Mouse (Mus musculus) lung, postnatal 0 days (tissue): Measurements from ENCODE around the gene Rora. TPM values are rescaled to one million over a fixed set of nuclear protein-coding genes. Genes with fewer than 3 reads are reported as not detected.
A peak's percentile ranks its signal among the peaks of the same experiment; 100 is the strongest.

ENCODE experiments used
- ATAC-seq: fragments of 200-750 bp; cut with Nextera tagmentation; 2 replicates; pipeline ENCODE4 v1.8.0; 2017; ENCODE audit warnings: moderate library complexity
- DNase-seq: peaks from one replicate; pipeline ENCODE4 v3.0.0-alpha.2; 2016; ENCODE audit warnings: low spot score
- H3K27ac ChIP-seq: fragments of 300-500 bp; sonication (generic); 2 replicates; pipeline ENCODE4 v1.5.1; 2014; ENCODE audit warnings: antibody characterized with exemption, mild to moderate bottlenecking, low read length, mixed read lengths
- H3K27me3 ChIP-seq: fragments of 300-500 bp; sonication (generic); replicated peaks from 2 replicates; pipeline ENCODE4 v1.6.1; 2014; ENCODE audit warnings: low read length, mixed read lengths; ENCODE audit not compliant: insufficient read depth
- H3K36me3 ChIP-seq: fragments of 300-500 bp; sonication (generic); 2 replicates; pipeline ENCODE4 v1.6.1; 2014; ENCODE audit warnings: low read length, mixed read lengths; ENCODE audit not compliant: insufficient read depth
- H3K4me1 ChIP-seq: fragments of 300-500 bp; sonication (generic); 2 replicates; pipeline ENCODE4 v1.6.1; 2014; ENCODE audit warnings: antibody characterized with exemption, low read depth, low read length, mixed read lengths; ENCODE audit not compliant: insufficient read depth
- H3K4me2 ChIP-seq: fragments of 300-500 bp; sonication (generic); replicated peaks from 2 replicates; pipeline ENCODE4 v1.6.1; 2014; ENCODE audit warnings: low read depth, mild to moderate bottlenecking, low read length, moderate library complexity, mixed read lengths
- H3K4me3 ChIP-seq: fragments of 300-500 bp; sonication (generic); 2 replicates; pipeline ENCODE4 v1.5.1; 2014; ENCODE audit warnings: low read depth, low read length
- H3K9ac ChIP-seq: fragments of 300-500 bp; sonication (generic); replicated peaks from 2 replicates; pipeline ENCODE4 v1.6.1; 2014; ENCODE audit warnings: low read depth, mild to moderate bottlenecking
- H3K9me3 ChIP-seq: fragments of 300-500 bp; sonication (generic); 2 replicates; pipeline ENCODE4 v1.6.1; 2016; ENCODE audit warnings: low read length, mixed read lengths
- CTCF ChIP-seq: IDR thresholded peaks from 2 replicates; pipeline ENCODE4 v1.5.1; 2016; ENCODE audit warnings: antibody characterized with exemption, mild to moderate bottlenecking
- EP300 ChIP-seq: IDR thresholded peaks from 2 replicates; pipeline ENCODE4 v1.6.1; 2016; ENCODE audit warnings: antibody characterized with exemption, mild to moderate bottlenecking, control low read depth
- WGBS: fragments of 180-500 bp; shearing (Covaris S2); extraction: QIAGEN DNeasy Blood & Tissue Kit; methylation state at CpG from one replicate; pipeline ENCODE4 v1.1.7; 2014; 5-methylcytosine and 5-hydroxymethylcytosine counted together
- polyA plus RNA-seq: library from polyadenylated mRNA; unstranded; fragments of >200 nt; fragmentation: Nextera tagmentation; extraction: Ambion mirVana; gene quantifications from 2 replicates; pipeline ENCODE4 v1.2.1, GENCODE M21; 2015

Rora gene
- polyA plus RNA-seq, 1 experiment from 2014 or later: 18.8 TPM

GRCm38 (mm10) chr9:69340421-69340820, 686.8 kb downstream of the Rora start:
- Histone ChIP-seq H3K4me1 (no peaks in the 10 kb centered on the region; the same call in 1 of the 2 replicates), H3K27me3 (no peaks in the 10 kb centered on the region), H3K4me2 (no peak overlapping the region), H3K27ac (no peak overlapping the region), H3K36me3 (no peaks in the 10 kb centered on the region), H3K9ac (no peak overlapping the region), H3K9me3 (no peaks in the 10 kb centered on the region), H3K4me3 (no peak overlapping the region)
- 92% methylated on average over 7 of the region's 7 CpGs for WGBS
- TF ChIP-seq CTCF: no peak
- TF ChIP-seq EP300: no peak
- ATAC-seq: no peak
- no peak for DNase-seq

- Histone ChIP-seq H3K4me1 (no peaks in the 10 kb centered on the region; the same call in 1 of the 2 replicates), H3K4me3 (no peak overlapping the region), H3K27ac (no peak overlapping the region), H3K9ac (no peak overlapping the region), H3K36me3 (no peaks in the 10 kb centered on the region), H3K9me3 (no peaks in the 10 kb centered on the region), H3K4me2 (no peak overlapping the region), H3K27me3 (no peaks in the 10 kb centered on the region)
- TF ChIP-seq CTCF (no peak), EP300 (no peak)
- DNase-seq: no peak
- 84% methylated on average over 10 of the region's 10 CpGs for WGBS
- ATAC-seq: no peak
These were observed 690.3 kb downstream of the Rora start for GRCm38 (mm10) chr9:69343881-69344280.

- Histone ChIP-seq H3K36me3 (no peaks in the 10 kb centered on the region), H3K27ac (no peak overlapping the region), H3K4me3 (no peak overlapping the region), H3K4me1 (no peaks in the 10 kb centered on the region), H3K4me2 (no peak overlapping the region), H3K27me3 (no peaks in the 10 kb centered on the region), H3K9me3 (no peaks in the 10 kb centered on the region), H3K9ac (no peak overlapping the region)
- WGBS: 42% methylated on average over 6 of the region's 6 CpGs
- TF ChIP-seq CTCF (no peak), EP300 (no peak)
- DNase-seq: no peak
- no peak for ATAC-seq
These were observed 692.0 kb downstream of the Rora start for GRCm38 (mm10) chr9:69345550-69345949.

- H3K27me3 ChIP-seq: no peaks in the 10 kb centered on the region
- H3K9ac ChIP-seq: no peak overlapping the region
- no peak for TF ChIP-seq CTCF
- TF ChIP-seq EP300: no peak
- no peak overlapping the region for H3K4me2 ChIP-seq
- H3K27ac ChIP-seq: no peak overlapping the region
- no peak for ATAC-seq
- H3K9me3 ChIP-seq: no peaks in the 10 kb centered on the region
- H3K4me3 ChIP-seq: no peak overlapping the region
- no peak for DNase-seq
- whole genome bisulfite sequencing: 85% methylated on average over 6 of the region's 6 CpGs
- H3K36me3 ChIP-seq: no peaks in the 10 kb centered on the region
- H3K4me1 ChIP-seq: no peaks in the 10 kb centered on the region
These were observed 694.2 kb downstream of the Rora start for GRCm38 (mm10) chr9:69347796-69348195.

- TF ChIP-seq EP300 (no peak), CTCF (no peak)
- H3K9me3 ChIP-seq: no peaks in the 10 kb centered on the region
- H3K4me1 ChIP-seq: no peaks in the 10 kb centered on the region
- no peak overlapping the region for H3K9ac ChIP-seq
- no peak for DNase-seq
- WGBS: 90% methylated on average over 2 of the region's 2 CpGs
- H3K27ac ChIP-seq: no peak overlapping the region
- no peak for ATAC-seq
- no peak overlapping the region for H3K4me2 ChIP-seq
- H3K36me3 ChIP-seq: no peaks in the 10 kb centered on the region
- no peaks in the 10 kb centered on the region for H3K27me3 ChIP-seq
- no peak overlapping the region for H3K4me3 ChIP-seq
These were observed 696.0 kb downstream of the Rora start for GRCm38 (mm10) chr9:69349537-69349936.

- H3K27me3 ChIP-seq: no peaks in the 10 kb centered on the region
- no peak for ATAC-seq
- TF ChIP-seq EP300: no peak
- no peak for TF ChIP-seq CTCF
- no peak overlapping the region for H3K4me2 ChIP-seq
- no peak overlapping the region for H3K4me3 ChIP-seq
- no peaks in the 10 kb centered on the region for H3K9me3 ChIP-seq
- no peak overlapping the region for H3K9ac ChIP-seq
- DNase-seq: no peak
- no peak overlapping the region for H3K27ac ChIP-seq
- no peaks in the 10 kb centered on the region for H3K36me3 ChIP-seq
- H3K4me1 ChIP-seq: no peaks in the 10 kb centered on the region
- WGBS: 82% methylated on average over 6 of the region's 6 CpGs
These were observed 700.6 kb downstream of the Rora start for GRCm38 (mm10) chr9:69354228-69354627.

GRCm38 (mm10) chr9:69357834-69358233, 704.2 kb downstream of the Rora start:
- peak; percentile 60 for DNase-seq
- Histone ChIP-seq H3K27ac (no peak overlapping the region), H3K9me3 (no peaks in the 10 kb centered on the region), H3K4me1 (no peaks in the 10 kb centered on the region), H3K27me3 (no peaks in the 10 kb centered on the region), H3K36me3 (no peaks in the 10 kb centered on the region), H3K9ac (no peak overlapping the region), H3K4me3 (no peak overlapping the region), H3K4me2 (no peak overlapping the region)
- no peak for ATAC-seq
- TF ChIP-seq CTCF (peak; percentile 93), EP300 (no peak)
- 30% methylated on average over 3 of the region's 3 CpGs for WGBS
